Mouse (Mus musculus) brain, embryonic 14.5 days (tissue): ENCODE measurements around the gene Dcx. TPM values are rescaled to one million over a fixed set of nuclear protein-coding genes. Genes with fewer than 3 reads are reported as not detected.

ENCODE experiments used
- DNase-seq: peaks from one replicate; pipeline ENCODE4 v3.0.0-alpha.2; 2011; ENCODE audit warnings: low read depth
- CTCF ChIP-seq: fragments of 200-500 bp; IDR thresholded peaks from 2 replicates; pipeline ENCODE4 v1.5.1; 2012; ENCODE audit warnings: inconsistent platforms, mild to moderate bottlenecking, moderate library complexity, borderline replicate concordance; ENCODE audit not compliant: insufficient read depth, insufficient read length; ENCODE audit errors: extremely low read depth
- POLR2A ChIP-seq: fragments of 200-500 bp; IDR thresholded peaks from 2 replicates; pipeline ENCODE4 v1.6.1; 2012; ENCODE audit warnings: mild to moderate bottlenecking, inconsistent platforms, borderline replicate concordance; ENCODE audit not compliant: poor library complexity, insufficient read depth, insufficient read length, severe bottlenecking; ENCODE audit errors: extremely low read depth
- polyA plus RNA-seq: library from polyadenylated mRNA; depleted of rRNA; stranded (reverse); fragments of >200 nt; gene quantifications from 2 replicates; pipeline ENCODE4 v1.2.3, GENCODE M21; 2012

Gene Dcx
- polyA plus RNA-seq, 1 experiment = 313 TPM

GRCm38 (mm10) chrX:143893180-143893579, 39.9 kb downstream of the Dcx start:
- peak; percentile 32 for DNase-seq
- TF ChIP-seq POLR2A (no peak), CTCF (no peak)

- no peak for TF ChIP-seq CTCF
- TF ChIP-seq POLR2A = no peak
Observed at GRCm38 (mm10) chrX:143885765-143886164, 47.3 kb downstream of the Dcx start.

GRCm38 (mm10) chrX:143884953-143885352, 48.2 kb downstream of the Dcx start:
- TF ChIP-seq CTCF (no peak), POLR2A (no peak)

More at GRCm38 (mm10) chrX:143885765-143886164, 47.3 kb downstream of the Dcx start:
- no peak for DNase-seq

GRCm38 (mm10) chrX:143884299-143884698, 48.8 kb downstream of the Dcx start:
- peak; percentile 55 for DNase-seq
- TF ChIP-seq POLR2A (no peak), CTCF (no peak)

More at GRCm38 (mm10) chrX:143884953-143885352, 48.2 kb downstream of the Dcx start:
- DNase-seq = peak; percentile 51

GRCm38 (mm10) chrX:143881806-143882468, 51.2 kb downstream of the Dcx start:
- no peak for TF ChIP-seq POLR2A
- TF ChIP-seq CTCF = no peak
- DNase-seq = peak; percentile 84

- DNase-seq = no peak
- TF ChIP-seq CTCF = no peak
- TF ChIP-seq POLR2A = no peak
Observed at GRCm38 (mm10) chrX:143879631-143880030, 53.5 kb downstream of the Dcx start.

GRCm38 (mm10) chrX:143867129-143867664, 65.9 kb downstream of the Dcx start:
- DNase-seq = no peak
- TF ChIP-seq CTCF (no peak), POLR2A (no peak)

- DNase-seq = peak; percentile 23
- TF ChIP-seq CTCF = no peak
- no peak for TF ChIP-seq POLR2A
Observed at GRCm38 (mm10) chrX:143851351-143851750, 81.8 kb downstream of the Dcx start.

- no peak for DNase-seq
- TF ChIP-seq POLR2A (no peak), CTCF (no peak)
Observed at GRCm38 (mm10) chrX:143849969-143850368, 83.1 kb downstream of the Dcx start.

GRCm38 (mm10) chrX:143846637-143847036, 86.5 kb downstream of the Dcx start:
- TF ChIP-seq POLR2A (no peak), CTCF (no peak)
- no peak for DNase-seq

GRCm38 (mm10) chrX:143827212-143827611, 105.9 kb downstream of the Dcx start, which contains the start of gene Capn6:
Capn6 (minus strand) TSS chrX:143827414.
- DNase-seq = peak; percentile 9

GRCm38 (mm10) chrX:143826521-143826920, 106.6 kb downstream of the Dcx start:
- TF ChIP-seq POLR2A = no peak
- no peak for TF ChIP-seq CTCF
- DNase-seq = no peak

More at GRCm38 (mm10) chrX:143827212-143827611, 105.9 kb downstream of the Dcx start, which contains the start of gene Capn6:
- TF ChIP-seq CTCF (no peak), POLR2A (no peak)

- no peak for TF ChIP-seq CTCF
- TF ChIP-seq POLR2A = no peak
- peak; percentile 19 for DNase-seq
Observed at GRCm38 (mm10) chrX:143818961-143819360, 114.2 kb downstream of the Dcx start.
